Mouse (Mus musculus) stomach, postnatal 0 days (tissue): ENCODE measurements at regions not wholly inside any gene's neighbourhood (a gene's known extent, or its start where the extent isn't known, plus 50 kb on each side); places are given as distances from the start of the nearest gene placed in this dataset.

Experiments
- CTCF ChIP-seq: IDR thresholded peaks from 2 replicates; pipeline ENCODE4 v1.5.1; 2016; ENCODE audit warnings: antibody characterized with exemption, low read depth, mild to moderate bottlenecking, moderate library complexity
- EP300 ChIP-seq: optimal IDR thresholded peaks from 2 replicates; pipeline ENCODE3; 2016; ENCODE audit warnings: antibody characterized with exemption

- TF ChIP-seq CTCF (no peak), EP300 (no peak)
Measured at GRCm38 (mm10) chr13:117114797-117115196, 89.5 kb upstream of the Parp8 start.
